Mouse (Mus musculus): ENCODE measurements at regions not wholly inside any gene's neighbourhood (a gene's known extent, or its start where the extent isn't known, plus 50 kb on each side); places are given as distances from the start of the nearest gene placed in this dataset.

DNA sequence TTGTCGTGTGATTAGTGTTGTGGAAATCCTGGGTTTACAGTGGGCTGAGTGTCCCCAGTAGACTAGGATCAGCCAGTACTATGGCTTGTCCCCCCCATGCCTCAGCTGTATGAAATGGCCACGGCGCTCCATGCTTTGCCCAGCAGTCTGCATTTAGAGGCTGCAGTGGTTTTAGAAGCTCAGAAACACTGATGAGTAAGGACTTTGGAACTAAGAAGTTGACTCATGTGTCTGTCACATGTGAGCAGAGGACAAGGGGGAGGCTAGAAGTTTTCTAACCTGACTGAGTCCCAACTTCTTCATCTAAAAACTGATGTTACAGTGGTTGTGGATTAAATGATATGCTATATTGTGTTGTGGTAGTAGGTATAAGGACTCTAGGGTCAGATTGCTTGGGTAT is 371.5 kb downstream of the Bckdhb start:
- DNase-seq: no peak

DNA sequence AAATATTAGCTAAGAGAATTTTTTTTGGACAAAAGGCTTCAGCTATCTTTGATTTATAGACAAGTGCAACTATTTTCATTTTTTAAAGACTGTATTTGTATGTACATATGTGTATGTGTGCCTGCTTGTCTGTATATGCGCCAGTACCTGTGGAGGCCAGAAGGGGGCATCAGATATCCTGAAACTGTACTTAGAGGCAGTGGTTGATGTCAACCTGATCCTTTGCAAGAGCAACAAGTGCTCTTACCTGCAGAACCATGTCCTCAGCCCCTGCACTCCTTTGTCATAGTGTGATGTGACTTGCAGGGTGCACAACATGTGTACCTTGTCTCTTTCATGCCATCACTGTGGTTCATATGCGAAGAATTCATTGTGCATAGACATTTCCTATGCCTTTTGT is 379.5 kb downstream of the Bckdhb start:
- no peak for DNase-seq

DNA sequence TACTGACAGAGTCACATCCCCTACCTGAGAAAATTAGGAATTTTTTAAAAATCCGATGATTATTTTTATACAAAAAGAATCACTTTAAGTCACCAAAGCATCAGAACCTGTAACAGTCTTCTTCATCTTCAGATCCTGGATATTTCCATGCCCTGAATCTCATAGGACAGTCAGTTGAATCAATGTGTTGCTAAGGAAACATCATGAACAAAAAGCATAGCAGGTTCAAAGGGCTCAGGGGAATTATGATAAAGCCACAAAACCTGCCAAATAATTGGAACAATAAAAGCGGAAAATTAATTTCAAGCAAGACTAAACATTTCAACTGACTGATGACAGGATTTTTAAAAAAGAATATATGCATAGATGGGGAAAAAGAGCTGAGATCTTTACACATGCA is 393.9 kb downstream of the Bckdhb start:
- DNase-seq: no peak

DNA sequence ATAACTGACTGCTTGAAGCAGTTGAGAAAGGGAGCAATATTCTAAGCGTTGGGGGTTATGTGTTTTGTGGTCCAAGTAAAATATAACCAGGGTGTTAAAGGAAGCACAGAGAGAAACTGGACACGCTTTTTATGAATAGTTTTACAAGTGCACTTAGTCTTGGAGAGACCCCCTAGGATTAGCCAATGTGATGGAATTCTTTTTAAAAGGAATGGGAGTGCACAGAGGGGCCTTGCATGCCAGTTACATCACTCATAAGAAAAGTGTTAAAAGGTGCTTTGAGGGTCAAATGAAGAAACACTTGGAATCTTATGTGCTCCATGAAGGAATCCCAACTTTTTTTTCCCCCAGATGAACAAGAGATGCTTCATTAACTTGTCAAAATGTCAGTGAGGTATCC is 394.4 kb downstream of the Bckdhb start:
- DNase-seq: no peak

DNA sequence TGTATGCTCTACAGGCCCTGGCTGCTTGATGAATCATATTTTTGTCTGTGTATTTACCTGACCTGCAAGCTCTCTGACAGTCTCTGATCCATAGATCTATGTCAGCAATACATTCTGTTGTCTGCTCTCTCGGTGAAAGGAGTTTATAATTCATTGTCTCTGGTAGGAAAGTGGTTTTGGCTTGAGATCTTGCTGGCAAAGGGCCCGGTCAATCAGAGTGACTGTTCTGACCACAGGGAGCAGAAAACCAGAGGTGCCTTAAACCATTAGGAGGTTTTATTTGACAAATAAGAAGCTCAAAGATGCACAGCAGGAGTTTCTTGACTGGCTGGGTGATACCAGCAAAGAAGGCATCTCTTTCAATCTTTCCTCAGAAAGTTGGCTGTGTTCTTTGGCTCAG is 398.2 kb downstream of the Bckdhb start:
- DNase-seq: no peak

DNA sequence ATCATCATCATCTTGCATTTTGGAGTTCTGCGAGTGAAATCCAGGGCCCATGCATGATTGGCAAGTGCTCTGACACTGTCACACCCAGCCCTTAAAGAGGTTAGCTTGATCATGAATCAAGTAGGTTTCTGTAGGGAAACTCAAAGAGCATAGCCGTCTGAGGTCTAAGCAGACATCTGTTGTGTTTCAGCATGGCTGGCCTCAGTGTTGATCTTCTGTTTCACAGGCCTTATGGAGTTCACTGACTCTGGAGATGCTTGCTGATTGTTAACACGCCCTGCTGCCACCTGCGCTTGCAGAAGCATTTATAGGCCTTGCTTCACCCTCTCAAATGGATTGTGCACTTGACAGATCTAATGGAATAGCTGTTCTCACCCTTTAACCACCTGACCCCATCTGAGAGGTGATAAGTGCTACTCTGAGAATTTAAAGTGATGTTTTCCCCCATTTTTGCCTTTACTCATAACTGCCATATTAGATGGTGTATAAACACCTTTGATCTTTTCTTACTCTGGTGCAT is 406.2 kb downstream of the Bckdhb start:
- DNase-seq: no peak

DNA sequence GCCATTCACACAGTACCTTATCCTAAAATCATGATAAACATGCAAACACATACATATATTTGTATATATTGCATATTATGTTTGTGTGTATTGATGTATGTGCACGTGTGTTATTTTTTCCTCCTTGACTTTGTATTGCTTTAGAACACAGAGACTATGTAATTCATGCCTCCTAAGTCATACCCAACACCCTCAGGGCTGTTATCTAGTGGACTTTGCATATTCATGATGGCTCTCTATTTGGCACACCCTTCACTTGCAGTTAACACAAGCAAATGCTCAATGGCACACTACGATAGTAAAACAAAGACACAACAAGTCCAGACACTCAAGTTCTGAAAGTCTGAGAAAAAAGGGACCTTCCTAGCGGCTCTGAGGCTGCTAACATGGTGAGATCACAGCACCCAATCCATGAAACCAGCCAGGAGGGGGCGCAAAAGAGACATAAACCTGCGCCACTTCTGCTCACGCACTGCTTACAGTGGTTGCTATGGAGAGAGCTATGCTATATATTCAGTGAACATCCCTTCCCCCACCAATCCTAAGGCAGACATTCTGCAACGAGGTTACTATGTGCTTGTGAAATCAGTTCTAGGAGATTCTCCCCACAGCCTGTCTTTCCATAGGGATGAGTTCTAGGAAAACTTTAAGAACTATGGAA is 418.6 kb downstream of the Bckdhb start:
- peak; percentile 86 for DNase-seq

DNA sequence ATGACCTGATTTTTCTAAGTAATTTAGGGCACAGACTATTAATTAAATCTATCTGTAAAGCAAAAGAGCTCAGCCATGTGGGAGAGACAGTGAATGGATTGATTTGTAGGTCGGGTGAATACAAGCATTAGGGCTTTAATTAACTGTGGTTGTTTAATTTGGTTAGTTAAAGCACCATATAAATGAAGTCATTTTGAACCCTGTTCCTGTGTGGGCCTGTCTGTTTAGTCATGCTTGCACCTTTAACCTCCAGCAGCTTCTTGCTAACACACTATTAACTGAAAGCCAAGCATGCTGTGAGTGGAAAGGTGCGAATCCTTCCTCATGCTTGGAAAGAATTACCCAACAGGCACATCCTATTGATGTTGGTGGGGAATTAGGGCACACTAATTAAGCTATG is 425.3 kb downstream of the Bckdhb start:
- no peak for DNase-seq

DNA sequence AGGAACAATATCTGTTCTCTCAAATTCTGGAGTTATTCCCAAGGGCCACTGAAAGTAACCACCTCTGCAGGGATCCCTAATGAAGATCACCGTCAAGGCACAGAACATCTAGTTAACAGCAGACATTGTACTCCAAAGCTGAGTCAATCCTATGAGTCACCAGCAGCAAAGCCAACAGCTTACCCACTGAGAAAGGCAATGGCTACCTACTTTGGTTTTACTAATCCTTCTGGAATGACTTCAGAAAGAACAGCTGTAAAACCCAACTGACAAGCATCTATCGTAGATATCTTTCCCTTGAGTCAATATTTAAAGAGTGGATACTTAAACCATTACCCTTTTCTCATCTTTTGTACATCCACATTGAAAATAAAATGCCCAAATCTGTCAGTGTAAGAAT is 429.5 kb downstream of the Bckdhb start:
- DNase-seq: no peak

DNA sequence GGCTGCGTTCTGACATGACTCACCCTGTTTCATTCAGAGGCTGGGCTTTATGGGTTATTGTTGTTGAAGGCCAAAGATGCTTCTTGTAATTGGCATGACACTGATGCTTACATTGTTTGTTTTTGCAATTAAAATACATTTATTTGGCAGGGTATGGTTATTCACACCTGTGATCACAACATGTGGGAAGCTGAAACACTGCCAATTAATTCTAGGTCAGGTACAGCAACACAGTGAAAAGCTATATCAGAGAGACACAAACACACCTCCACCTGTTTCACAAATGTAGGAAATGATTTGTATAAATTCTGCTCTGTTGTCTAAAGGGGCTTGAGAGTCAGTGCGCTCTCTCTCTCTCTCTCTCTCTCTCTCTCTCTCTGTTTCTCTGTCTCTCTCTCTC is 431.2 kb downstream of the Bckdhb start:
- no peak for DNase-seq

DNA sequence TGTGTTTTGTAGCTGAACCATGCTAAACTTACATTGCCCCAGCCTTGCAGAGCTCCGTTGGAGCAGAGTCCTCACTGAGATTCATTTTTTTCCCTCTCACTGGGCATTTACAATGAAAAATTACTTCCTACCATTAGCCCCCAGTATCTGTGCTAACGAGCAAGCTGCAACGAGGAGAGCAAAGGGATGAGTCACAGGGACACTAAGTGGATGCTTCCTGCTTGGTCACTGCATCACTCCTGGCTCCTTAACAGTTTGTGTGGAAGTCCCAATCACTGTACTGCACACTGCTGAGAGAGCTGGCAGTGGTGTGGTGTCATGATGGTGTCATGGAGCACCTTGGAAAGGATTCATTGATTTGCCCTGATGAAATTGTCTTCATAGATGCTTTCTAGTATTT is 434.9 kb downstream of the Bckdhb start:
- no peak for DNase-seq

DNA sequence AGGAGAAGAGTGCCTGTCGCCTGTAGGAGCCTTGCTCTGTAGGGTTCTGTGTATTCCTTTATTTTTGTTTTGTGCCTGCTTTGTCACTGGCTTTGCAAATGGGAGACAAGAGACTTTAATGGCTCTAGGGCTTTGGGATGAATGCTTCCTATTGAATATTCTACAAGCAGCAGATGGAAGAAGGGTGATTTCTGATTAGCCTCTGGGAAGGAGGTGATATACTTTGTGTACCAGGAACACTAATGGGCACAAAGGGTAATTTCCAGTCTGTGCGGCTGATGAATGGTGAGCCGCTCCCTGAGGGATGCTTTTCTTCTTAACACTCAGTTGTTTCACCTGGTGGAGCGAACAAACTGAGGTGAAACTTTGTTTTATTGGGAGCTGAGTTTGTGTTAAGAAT is 435.5 kb downstream of the Bckdhb start:
- DNase-seq: no peak

DNA sequence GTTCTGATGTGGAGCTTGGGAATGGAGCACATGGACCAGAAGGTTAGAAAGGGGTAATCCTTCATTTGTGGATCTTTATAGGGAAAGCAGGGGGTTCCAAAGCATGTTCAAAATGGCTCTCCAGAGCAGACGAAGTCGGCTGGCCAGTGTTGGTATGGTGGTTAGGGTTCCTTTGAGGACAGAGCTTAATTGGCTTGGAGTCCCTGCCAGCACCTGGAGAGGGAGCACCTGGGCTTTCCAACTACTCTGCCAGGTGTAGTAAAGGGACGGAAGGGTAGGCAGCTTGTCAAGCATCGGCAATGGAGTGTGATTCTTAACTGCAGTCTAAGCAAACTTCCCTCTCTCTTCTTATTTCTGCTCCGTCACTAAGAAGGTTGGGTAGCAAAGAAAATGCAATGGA is 438.5 kb downstream of the Bckdhb start:
- DNase-seq: no peak

DNA sequence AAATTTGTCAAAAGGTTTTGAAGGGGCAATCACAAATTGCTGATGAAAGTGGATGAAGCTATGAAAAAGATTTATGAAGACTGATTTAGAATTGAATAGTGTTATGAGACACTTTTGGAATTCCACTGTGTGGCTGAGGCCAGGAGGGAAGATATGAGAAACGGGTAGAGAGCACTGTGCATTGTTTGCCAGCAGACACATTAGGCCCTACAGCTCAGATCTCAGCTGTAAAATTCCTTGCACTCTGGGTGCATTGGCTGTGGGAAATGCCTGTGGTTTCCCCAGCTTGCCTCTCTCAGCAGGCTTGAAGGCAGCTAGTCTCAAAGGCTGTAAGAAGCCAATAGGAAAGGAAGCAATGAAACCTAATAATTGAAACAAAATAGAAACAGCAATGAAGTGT is 444.3 kb downstream of the Bckdhb start:
- DNase-seq: no peak

DNA sequence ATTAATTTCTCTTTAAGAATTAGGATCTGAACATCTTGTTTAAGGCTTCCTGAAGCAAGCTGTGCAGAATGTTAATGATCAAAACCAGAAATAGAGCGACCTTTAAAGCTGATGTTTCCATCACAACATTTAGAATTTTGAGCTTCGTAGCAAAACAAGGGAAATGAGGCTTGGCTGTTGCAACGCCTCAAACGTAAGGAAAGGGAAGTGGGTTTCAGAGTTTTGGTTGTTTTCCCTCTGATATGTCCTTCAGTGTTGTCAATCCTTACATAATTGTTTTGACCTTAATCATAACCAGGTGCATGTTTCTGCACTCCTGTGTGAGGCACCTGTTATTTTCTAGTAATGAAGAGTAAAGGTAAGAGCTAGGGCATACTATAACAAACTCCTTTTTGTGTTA is 445.3 kb downstream of the Bckdhb start:
- no peak for DNase-seq

DNA sequence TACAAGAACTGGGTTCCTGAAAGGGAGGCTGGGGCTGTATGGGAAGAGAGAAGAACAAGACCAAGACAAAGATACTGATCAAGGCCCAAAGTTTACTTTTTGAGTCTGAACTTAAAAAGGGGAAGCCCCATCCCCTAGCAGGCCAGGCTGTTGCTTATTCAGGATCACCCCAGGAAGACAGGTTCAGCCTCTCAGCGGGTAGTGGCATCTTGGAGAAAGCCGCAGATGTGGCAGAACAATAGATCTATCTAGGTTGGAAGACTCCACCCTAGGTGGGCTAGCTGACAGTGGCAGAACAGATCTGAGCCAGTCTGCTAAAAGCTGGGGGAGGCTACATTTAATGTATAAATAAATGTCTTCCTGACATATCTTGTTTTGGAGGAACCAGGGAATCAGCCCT is 450.8 kb downstream of the Bckdhb start:
- no peak for DNase-seq

DNA sequence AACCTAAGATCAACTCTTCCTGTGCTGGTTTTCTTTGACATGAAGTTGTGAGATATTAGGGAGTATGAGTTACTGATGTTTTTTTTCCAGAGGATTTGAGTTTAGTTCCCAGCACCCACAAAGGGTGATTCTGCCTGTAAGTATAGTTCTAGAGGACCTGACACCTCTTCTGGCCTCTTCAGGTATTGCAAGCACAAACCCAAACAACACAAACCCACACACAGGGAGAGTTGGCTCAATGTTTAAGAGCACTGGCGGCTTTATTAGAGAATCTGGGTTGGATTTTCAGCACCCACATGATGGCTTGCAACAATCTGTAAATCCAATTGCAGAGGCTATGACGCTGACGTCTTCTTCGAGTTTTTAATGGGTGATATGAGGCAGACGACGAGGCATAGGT is 451.7 kb downstream of the Bckdhb start:
- no peak for DNase-seq

DNA sequence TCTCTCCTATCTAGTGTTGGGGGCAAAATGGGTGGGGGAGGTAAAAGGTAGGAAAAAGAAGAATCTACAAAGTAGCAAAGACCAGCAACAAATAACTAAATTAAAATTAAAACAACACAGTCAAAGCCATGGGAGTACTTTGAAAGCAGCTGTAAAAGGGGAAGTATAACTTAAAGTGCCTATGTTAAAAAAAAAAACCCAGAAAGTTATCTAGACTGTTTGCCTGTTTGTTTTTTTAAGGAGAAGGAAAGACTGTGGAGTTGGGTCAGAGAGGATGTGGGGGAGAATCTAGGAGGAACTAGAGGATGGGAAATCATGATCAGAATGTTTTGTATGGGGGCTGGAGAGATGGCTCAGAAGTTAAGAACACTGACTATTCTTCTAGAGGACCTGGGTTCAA is 457.0 kb downstream of the Bckdhb start:
- DNase-seq: no peak

DNA sequence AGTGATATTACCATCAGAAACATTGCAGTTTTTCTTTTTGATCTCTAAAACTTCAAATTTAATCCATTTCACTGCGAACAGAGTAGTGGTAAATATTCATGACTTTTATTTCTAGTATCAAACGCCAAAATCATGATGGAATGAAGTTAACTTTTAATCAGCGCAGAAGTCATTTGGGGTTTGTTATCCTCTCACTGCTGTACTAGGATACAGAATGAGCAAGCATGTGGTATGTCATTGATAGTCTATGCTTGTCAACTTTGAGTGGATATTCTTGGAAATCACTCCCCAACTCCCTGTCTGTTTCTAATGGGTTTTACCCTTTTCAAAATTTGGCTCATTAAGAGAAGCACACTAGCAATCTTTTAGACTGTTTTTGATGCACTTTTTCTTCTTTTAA is 464.9 kb downstream of the Bckdhb start:
- no peak for DNase-seq

DNA sequence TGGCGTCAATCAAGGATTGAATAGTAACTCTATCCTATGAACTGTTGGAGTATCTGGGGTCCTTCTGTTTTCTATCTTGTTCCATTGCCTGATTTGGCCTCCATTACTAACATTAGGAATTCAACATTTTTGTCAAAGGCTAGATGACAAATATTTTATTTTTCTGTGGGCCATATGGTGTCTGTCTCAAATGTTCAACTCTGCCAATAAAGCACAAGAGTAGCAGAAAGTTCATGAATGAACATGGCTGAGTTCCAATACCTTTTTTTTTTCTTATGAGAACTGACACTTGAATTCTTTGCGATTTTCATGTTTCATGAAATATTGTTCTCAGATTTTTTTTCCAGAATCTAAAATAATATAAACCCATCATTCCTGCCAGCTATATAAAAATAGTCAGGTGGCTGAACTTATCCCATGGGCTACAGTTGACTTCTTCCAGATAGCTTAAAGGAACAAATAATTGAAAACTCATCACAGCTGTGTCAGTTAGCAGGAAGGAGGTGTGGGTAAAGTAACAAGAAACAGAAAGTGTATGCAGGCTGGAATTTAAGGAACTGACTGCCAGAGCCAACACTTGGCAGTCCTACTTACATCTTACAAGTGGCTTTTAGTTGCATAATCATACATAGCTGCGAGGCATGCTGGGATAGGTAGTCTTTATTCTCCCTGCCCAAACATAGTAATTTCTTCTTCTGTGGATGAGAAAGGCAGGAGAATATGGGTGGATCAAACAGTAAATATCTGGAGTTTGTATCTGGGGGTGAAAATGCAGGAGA is 469.8 kb downstream of the Bckdhb start:
- DNase-seq: peak; percentile 93

DNA sequence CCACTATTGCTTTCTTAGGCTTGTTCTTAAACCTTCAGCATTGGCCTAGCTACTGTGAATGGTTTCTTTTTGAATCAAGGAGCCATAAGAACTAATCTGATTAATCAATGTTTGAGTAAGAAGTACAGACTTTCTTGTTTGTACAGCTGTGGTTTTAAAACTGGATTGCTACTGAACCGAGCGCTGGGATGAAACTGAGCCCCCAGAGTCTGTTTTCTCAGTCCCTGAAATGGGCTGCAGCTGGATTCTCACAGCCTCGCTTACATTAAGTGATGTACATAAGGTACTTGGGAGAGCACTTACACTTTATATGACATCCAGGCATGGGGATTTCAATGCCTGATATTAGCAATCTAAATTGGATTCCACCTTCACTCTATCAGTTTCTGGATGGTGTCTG is 474.5 kb downstream of the Bckdhb start:
- no peak for DNase-seq

DNA sequence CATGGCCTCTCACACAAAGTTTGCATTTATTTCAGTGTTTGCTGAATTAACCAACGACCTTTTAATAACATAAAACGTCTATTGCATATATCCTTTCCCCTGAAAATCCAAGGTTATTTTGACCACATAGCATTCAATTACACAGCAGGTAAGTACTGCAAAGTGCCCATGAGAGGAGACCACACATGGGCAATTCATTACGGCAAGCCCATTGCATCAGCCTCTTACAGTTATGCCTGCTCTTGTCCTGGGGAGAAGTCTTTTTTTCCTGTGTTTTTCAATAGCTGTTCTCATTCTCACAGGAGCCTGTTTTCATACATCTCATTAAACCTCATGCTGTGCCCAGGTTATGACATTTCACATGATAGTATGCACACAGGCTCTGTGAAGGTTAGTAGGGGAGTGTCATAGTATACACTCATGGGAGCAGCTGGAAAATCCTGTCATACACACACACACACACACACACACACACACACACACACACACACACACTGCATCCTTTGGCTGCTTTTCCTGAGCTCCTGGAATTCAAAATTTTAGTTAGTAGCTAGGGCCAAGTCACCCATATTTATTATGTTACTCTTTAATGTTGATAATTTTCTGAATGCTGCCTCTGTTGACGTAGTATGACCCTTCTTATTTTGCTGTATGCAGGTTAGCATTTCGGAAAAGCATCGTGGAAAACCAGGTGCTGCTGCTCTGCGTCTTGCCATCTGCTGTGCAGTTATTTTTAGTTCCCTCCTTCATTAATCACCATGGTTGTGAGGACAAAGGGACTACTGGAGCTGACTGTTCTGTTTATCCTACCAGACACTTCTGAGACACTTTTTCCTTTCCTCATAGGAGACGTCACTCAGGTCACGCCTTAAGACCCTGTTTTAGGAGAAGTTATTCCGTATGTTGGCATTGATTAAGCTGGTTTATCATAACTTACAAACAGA is 483.6 kb downstream of the Bckdhb start:
- DNase-seq: no peak

All from heart, adult 11 months (tissue).